Mouse (Mus musculus): Measurements from ENCODE around the gene Hsph1.
A peak's percentile ranks its signal among the peaks of the same experiment; 100 is the strongest.

Gene Hsph1

DNA sequence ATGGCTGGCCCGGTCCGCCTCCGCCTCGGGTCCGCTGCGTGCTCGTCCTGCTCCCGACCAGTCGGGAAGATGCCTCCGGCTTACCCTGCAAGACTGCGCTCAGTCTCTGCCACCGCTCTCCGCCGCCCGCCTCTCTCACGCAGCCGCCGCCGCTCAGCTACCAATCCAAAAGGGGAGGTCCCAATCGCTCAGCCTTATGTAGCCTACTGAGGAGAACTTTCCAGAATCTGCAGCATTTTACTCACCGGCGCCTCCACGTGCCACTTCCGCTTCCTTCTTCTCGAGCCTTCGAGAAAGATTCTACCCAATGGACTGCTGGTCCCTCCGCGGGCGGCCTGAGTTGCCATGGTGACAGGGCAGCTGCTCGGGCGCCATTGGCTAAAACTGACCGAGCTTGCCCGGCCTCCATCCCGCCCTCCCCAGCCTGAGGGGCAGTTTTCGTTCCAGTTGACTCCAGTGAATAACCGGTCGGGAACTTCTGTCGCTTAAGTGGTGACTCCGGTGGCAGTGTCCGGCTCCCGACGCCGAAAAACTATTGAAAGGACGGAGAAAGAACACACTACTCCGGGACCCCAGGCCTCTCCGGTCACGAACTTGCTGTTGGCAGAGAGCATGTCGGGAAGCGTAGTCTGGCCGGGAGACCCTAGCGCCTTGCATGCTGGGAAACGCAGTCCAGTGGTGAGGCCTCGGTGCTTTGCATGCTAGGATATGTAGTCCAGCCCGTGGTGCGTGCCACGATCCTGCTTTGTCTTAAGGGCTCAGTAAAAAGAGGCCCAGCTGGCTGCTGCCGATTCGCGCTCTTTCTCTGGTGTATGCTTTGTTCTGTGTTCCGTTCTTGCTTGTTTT is at the start of gene Hsph1:
Gene Hsph1, minus strand, starts transcription at position 302 of the 846 bp plus-strand sequence.
- peak; percentile 99 for DNase-seq (ENCODE audit: low read depth, low spot score)

GRCm38 (mm10) chr5:149680946-149681345 is 44.8 kb upstream of the Hsph1 start:
- no peak for DNase-seq (ENCODE audit: low read depth, low spot score)

- DNase-seq (ENCODE audit: low read depth, low spot score) = no peak
These were observed 43.7 kb upstream of the Hsph1 start for GRCm38 (mm10) chr5:149679886-149680285.

DNA sequence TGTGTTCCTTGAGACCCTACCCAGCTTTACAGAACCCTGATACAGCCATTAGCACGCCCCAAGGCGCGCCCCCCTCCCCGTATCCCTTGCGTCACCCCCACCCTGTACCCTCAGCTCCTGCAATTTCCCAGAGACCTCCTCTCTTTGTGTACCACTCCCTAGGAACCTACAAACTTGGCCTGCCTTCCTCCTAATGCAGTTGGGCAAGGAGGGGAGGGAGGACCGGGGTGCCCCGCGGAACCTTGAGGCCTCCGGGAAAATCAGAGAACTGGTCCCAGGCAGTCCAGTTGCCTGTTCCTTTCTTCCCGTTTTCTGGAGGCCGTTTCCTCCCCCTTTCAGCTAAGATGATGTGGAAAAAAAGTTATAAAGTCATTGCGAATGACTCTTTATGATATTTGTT is 43.2 kb upstream of the Hsph1 start:
- no peak for DNase-seq (ENCODE audit: low read depth, low spot score)

GRCm38 (mm10) chr5:149678990-149679348 is 42.8 kb upstream of the Hsph1 start:
- DNase-seq (ENCODE audit: low read depth, low spot score) = no peak

- DNase-seq (ENCODE audit: low read depth, low spot score) = peak; percentile 82
These were observed 42.2 kb upstream of the Hsph1 start, which contains the start of gene B3glct for GRCm38 (mm10) chr5:149678100-149678989. Gene B3glct (plus strand): TSS chr5:149678230.

GRCm38 (mm10) chr5:149677196-149677595 is 41.0 kb upstream of the Hsph1 start:
- no peak for DNase-seq (ENCODE audit: low read depth, low spot score)

GRCm38 (mm10) chr5:149663417-149663816 is 27.2 kb upstream of the Hsph1 start:
- DNase-seq (ENCODE audit: low read depth, low spot score) = no peak

DNA sequence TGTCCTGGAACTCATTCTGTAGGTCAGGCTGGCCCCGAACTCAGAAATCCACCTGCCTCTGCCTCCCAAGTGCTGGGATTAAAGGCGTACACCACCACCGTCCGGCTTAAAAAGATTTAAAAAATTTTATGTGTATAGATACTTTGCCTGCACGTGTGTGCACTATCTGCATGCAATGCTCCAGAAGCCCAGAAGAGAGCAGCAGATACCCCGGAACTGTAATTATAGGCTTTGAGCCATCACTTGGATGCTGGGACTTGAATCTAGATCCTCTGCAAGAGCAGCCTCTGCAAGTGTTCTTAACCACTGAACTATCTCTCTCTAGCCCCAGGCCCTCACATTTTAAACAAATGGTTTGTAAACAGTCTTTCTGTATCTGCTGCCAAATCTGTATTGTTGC is 26.8 kb upstream of the Hsph1 start:
- DNase-seq (ENCODE audit: low read depth, low spot score) = no peak

DNA sequence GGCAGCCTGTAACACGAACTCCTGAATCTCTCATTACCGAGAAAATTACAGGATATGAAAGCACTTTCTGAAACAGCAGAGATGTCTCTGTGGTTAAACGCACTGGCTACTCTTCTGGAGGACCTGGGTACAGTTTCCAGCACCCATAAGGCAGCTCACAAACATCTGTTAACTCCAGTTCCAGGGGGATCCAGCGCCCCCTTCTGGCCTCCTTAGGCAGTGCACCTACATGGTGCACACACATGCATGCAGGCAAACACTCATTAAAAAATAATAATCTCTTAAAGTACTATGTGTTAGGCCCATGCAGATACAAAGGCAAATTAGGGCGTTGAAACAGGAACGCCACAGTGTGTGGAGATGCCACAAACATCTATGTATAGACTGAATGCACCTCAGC is 25.3 kb upstream of the Hsph1 start:
- no peak for DNase-seq (ENCODE audit: low read depth, low spot score)

DNA sequence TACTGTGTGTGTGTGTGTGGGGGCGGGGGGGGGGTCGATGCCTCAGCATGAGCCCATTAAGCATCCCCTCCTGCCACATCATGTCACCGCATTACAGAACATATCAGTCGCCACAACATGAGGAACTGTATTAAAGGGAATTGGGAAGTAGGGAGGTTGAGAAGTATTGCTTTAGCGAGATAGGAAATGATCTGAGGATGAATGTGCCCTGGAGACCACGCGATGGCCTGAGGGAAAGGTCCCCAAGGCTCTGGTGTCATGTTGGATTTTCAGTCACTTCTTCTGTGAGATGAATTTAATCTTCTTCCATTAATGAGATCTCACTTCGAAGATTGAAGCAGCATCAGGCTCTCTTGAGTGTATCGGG is 23.2 kb upstream of the Hsph1 start:
- DNase-seq (ENCODE audit: low read depth, low spot score) = no peak

- no peak for DNase-seq (ENCODE audit: low read depth, low spot score)
These were observed 22.7 kb upstream of the Hsph1 start for GRCm38 (mm10) chr5:149658741-149659413.

DNA sequence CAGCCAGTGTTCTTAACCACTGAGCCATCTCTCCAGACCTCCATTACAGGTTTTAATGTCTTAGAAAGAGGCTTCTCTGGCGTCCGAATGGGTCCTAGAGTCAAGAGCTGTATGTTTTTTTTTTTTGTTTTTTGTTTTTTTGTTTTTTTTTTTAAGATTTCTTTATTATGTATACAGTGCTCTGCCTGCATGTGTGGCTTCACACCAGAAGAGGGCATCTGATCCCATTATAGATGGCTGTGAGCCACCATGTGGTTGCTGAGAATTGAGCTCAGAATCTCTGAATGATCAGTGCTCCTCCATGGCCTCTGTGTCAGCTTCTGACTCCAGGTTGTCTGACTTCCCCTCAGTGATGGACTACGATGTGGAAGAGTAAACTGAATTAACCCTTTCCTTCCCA is 21.8 kb upstream of the Hsph1 start:
- no peak for DNase-seq (ENCODE audit: low read depth, low spot score)

DNA sequence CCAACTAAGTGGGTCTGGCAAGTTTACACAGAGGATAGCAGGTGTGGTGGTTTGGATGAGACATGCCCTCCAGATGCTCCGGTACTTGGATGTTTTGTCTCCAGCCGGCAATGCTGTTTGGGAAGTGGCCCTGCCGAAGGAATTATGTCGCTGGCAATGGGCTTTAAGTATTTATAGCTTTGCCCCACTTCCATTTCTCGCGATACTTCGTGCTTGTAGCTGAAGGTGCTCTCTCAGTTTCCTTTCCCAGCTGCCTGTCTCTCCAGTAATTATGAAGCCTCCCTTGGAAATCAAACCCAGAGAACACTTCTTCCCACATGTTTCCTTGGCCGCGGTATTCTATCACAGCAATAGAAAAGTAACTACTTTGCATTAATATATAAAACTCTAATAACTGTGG is 19.5 kb upstream of the Hsph1 start:
- no peak for DNase-seq (ENCODE audit: low read depth, low spot score)

GRCm38 (mm10) chr5:149650179-149650553 is 14.0 kb upstream of the Hsph1 start:
- no peak for DNase-seq (ENCODE audit: low read depth, low spot score)

- no peak for DNase-seq (ENCODE audit: low read depth, low spot score)
These were observed 13.5 kb upstream of the Hsph1 start for GRCm38 (mm10) chr5:149649499-149650178.

- DNase-seq (ENCODE audit: low read depth, low spot score) = no peak
These were observed 12.8 kb upstream of the Hsph1 start for GRCm38 (mm10) chr5:149648895-149649406.

GRCm38 (mm10) chr5:149648196-149648595 is 12.0 kb upstream of the Hsph1 start:
- DNase-seq (ENCODE audit: low read depth, low spot score) = no peak

GRCm38 (mm10) chr5:149647367-149648115 is 11.4 kb upstream of the Hsph1 start:
- no peak for DNase-seq (ENCODE audit: low read depth, low spot score)

DNA sequence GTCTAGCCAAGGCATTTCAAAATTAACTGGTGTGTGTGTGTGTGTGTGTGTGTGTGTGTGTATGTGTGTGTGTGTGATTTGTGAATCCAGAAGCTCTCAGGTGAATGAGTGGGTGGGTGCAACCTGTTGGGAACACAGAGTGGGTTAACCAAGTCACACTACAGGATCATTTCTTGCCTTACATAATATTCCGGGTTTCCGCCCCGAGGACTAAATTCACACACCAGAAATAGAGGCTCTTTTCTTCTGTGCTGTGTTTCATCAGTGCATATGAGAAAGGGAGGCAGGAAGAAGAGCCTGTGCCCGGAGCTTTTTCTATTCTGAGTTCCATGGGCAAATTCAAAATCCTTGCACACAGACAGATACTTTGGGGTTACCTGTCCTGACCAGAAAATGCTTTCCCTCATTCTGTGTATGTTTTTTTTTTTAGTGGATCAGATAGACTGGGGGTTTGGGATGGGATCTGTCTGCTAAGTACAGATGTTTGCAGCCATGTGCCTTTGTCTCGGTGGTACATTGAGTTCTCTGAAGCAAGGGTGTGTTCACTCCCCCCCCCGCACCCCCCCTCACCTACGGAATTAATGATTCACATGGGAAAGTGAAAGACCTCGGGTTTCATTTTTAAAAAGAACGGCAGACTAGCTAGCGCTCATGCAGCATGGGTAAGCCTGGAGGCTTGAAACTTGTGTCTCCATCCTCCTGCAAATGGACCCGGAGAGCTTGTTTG is 6.8 kb upstream of the Hsph1 start:
- DNase-seq (ENCODE audit: low read depth, low spot score) = no peak

Measured in forelimb bud, embryonic 11.5 days (tissue).